Mouse (Mus musculus): ENCODE results near the gene Aprt. TPM values are rescaled to one million over a fixed set of nuclear protein-coding genes. Genes with fewer than 3 reads are reported as not detected.

The Aprt gene
- polyA plus RNA-seq, 1 experiment = 325 TPM

- H3K36me3 ChIP-seq (ENCODE audit: control insufficient read depth, insufficient read depth, low read length, poor library complexity, severe bottlenecking) = no peaks in the 10 kb centered on the region
- no peaks in the 10 kb centered on the region for H3K4me1 ChIP-seq (ENCODE audit: control insufficient read depth, insufficient read depth, low read length)
- H3K27me3 ChIP-seq (ENCODE audit: control insufficient read depth, insufficient read depth, low read length, poor library complexity, severe bottlenecking) = no peaks in the 10 kb centered on the region
- no peak overlapping the region for H3K27ac ChIP-seq (ENCODE audit: insufficient read depth, low read length)
- H3K4me3 ChIP-seq (ENCODE audit: low read depth, low read length) = no peak overlapping the region
- TF ChIP-seq POLR2A (IDR thresholded peaks at IDR 0.05; ENCODE audit: insufficient read depth, low read length) = no peak
- no peak for TF ChIP-seq CTCF (IDR thresholded peaks at IDR 0.05; ENCODE audit: low read depth, low read length)
- TF ChIP-seq EP300 (IDR thresholded peaks at IDR 0.05; ENCODE audit: insufficient read depth, low read depth, low read length) = no peak
- no peaks in the 10 kb centered on the region for H3K9me3 ChIP-seq (replicated peaks; ENCODE audit: control insufficient read depth, insufficient read depth, low read length, poor library complexity, severe bottlenecking)
- H3K9ac ChIP-seq (ENCODE audit: low read depth, poor library complexity, severe bottlenecking) = peak overlapping the region; percentile 28; the same call in 1 of the 2 replicates
Measured at GRCm38 (mm10) chr8:122610209-122610608, 33.5 kb upstream of the Aprt start.

DNA sequence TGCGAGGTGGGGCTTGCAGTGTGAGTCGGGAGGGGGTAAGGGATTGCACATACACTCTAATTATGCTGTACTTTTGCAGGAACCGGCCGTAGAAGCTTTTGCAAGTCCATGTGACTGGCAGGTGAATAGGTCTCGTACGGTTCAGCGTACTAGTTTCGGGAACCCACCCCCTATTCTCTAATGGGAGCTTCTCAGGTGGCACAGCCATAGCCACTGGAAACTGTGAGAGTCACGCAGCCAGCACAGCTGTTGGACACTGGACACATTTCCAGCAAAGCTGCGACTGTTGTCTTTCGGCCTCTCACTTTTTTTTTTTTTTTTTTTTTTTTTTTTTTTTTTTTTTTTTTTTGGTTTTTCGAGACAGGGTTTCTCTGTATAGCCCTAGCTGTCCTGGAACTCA is 30.1 kb upstream of the Aprt start:
- H3K27me3 ChIP-seq (ENCODE audit: control insufficient read depth, insufficient read depth, low read length, poor library complexity, severe bottlenecking) = no peaks in the 10 kb centered on the region
- H3K9ac ChIP-seq (ENCODE audit: low read depth, poor library complexity, severe bottlenecking) = no peak overlapping the region
- H3K4me3 ChIP-seq (ENCODE audit: low read depth, low read length) = no peak overlapping the region
- H3K27ac ChIP-seq (ENCODE audit: insufficient read depth, low read length) = no peak overlapping the region
- no peaks in the 10 kb centered on the region for H3K9me3 ChIP-seq (replicated peaks; ENCODE audit: control insufficient read depth, insufficient read depth, low read length, poor library complexity, severe bottlenecking)
- no peaks in the 10 kb centered on the region for H3K4me1 ChIP-seq (ENCODE audit: control insufficient read depth, insufficient read depth, low read length)
- TF ChIP-seq POLR2A (IDR thresholded peaks at IDR 0.05; ENCODE audit: insufficient read depth, low read length) (no peak), EP300 (IDR thresholded peaks at IDR 0.05; ENCODE audit: insufficient read depth, low read depth, low read length) (no peak), CTCF (IDR thresholded peaks at IDR 0.05; ENCODE audit: low read depth, low read length) (no peak)
- H3K36me3 ChIP-seq (ENCODE audit: control insufficient read depth, insufficient read depth, low read length, poor library complexity, severe bottlenecking) = no peaks in the 10 kb centered on the region

- H3K4me3 ChIP-seq (ENCODE audit: low read depth, low read length) = no peak overlapping the region
- no peaks in the 10 kb centered on the region for H3K36me3 ChIP-seq (ENCODE audit: control insufficient read depth, insufficient read depth, low read length, poor library complexity, severe bottlenecking)
- no peaks in the 10 kb centered on the region for H3K4me1 ChIP-seq (ENCODE audit: control insufficient read depth, insufficient read depth, low read length)
- H3K27me3 ChIP-seq (ENCODE audit: control insufficient read depth, insufficient read depth, low read length, poor library complexity, severe bottlenecking) = no peaks in the 10 kb centered on the region
- no peak overlapping the region for H3K27ac ChIP-seq (ENCODE audit: insufficient read depth, low read length)
- TF ChIP-seq POLR2A (IDR thresholded peaks at IDR 0.05; ENCODE audit: insufficient read depth, low read length) = no peak
- TF ChIP-seq EP300 (IDR thresholded peaks at IDR 0.05; ENCODE audit: insufficient read depth, low read depth, low read length) = no peak
- TF ChIP-seq CTCF (IDR thresholded peaks at IDR 0.05; ENCODE audit: low read depth, low read length) = no peak
- H3K9me3 ChIP-seq (replicated peaks; ENCODE audit: control insufficient read depth, insufficient read depth, low read length, poor library complexity, severe bottlenecking) = no peaks in the 10 kb centered on the region
- no peak overlapping the region for H3K9ac ChIP-seq (ENCODE audit: low read depth, poor library complexity, severe bottlenecking)
Measured at GRCm38 (mm10) chr8:122605367-122605766, 28.7 kb upstream of the Aprt start.

GRCm38 (mm10) chr8:122604640-122605039 is 27.9 kb upstream of the Aprt start:
- no peaks in the 10 kb centered on the region for H3K9me3 ChIP-seq (replicated peaks; ENCODE audit: control insufficient read depth, insufficient read depth, low read length, poor library complexity, severe bottlenecking)
- H3K27me3 ChIP-seq (ENCODE audit: control insufficient read depth, insufficient read depth, low read length, poor library complexity, severe bottlenecking) = no peaks in the 10 kb centered on the region
- no peak overlapping the region for H3K9ac ChIP-seq (ENCODE audit: low read depth, poor library complexity, severe bottlenecking)
- no peak for TF ChIP-seq EP300 (IDR thresholded peaks at IDR 0.05; ENCODE audit: insufficient read depth, low read depth, low read length)
- TF ChIP-seq CTCF (IDR thresholded peaks at IDR 0.05; ENCODE audit: low read depth, low read length) = no peak
- no peak for TF ChIP-seq POLR2A (IDR thresholded peaks at IDR 0.05; ENCODE audit: insufficient read depth, low read length)
- H3K36me3 ChIP-seq (ENCODE audit: control insufficient read depth, insufficient read depth, low read length, poor library complexity, severe bottlenecking) = no peaks in the 10 kb centered on the region
- no peak overlapping the region for H3K27ac ChIP-seq (ENCODE audit: insufficient read depth, low read length)
- H3K4me3 ChIP-seq (ENCODE audit: low read depth, low read length) = no peak overlapping the region
- H3K4me1 ChIP-seq (ENCODE audit: control insufficient read depth, insufficient read depth, low read length) = no peaks in the 10 kb centered on the region

- no peak overlapping the region for H3K9ac ChIP-seq (ENCODE audit: low read depth, poor library complexity, severe bottlenecking)
- H3K4me3 ChIP-seq (ENCODE audit: low read depth, low read length) = no peak overlapping the region
- no peaks in the 10 kb centered on the region for H3K4me1 ChIP-seq (ENCODE audit: control insufficient read depth, insufficient read depth, low read length)
- H3K36me3 ChIP-seq (ENCODE audit: control insufficient read depth, insufficient read depth, low read length, poor library complexity, severe bottlenecking) = no peaks in the 10 kb centered on the region
- H3K9me3 ChIP-seq (replicated peaks; ENCODE audit: control insufficient read depth, insufficient read depth, low read length, poor library complexity, severe bottlenecking) = no peaks in the 10 kb centered on the region
- H3K27ac ChIP-seq (ENCODE audit: insufficient read depth, low read length) = no peak overlapping the region
- H3K27me3 ChIP-seq (ENCODE audit: control insufficient read depth, insufficient read depth, low read length, poor library complexity, severe bottlenecking) = no peaks in the 10 kb centered on the region
- TF ChIP-seq CTCF (IDR thresholded peaks at IDR 0.05; ENCODE audit: low read depth, low read length) (no peak), POLR2A (IDR thresholded peaks at IDR 0.05; ENCODE audit: insufficient read depth, low read length) (no peak), EP300 (IDR thresholded peaks at IDR 0.05; ENCODE audit: insufficient read depth, low read depth, low read length) (no peak)
Measured at GRCm38 (mm10) chr8:122600666-122601065, 24.0 kb upstream of the Aprt start.

- Histone ChIP-seq H3K4me3 (ENCODE audit: low read depth, low read length) (no peak overlapping the region), H3K9ac (ENCODE audit: low read depth, poor library complexity, severe bottlenecking) (no peak overlapping the region), H3K4me1 (ENCODE audit: control insufficient read depth, insufficient read depth, low read length) (no peaks in the 10 kb centered on the region), H3K27ac (ENCODE audit: insufficient read depth, low read length) (no peak overlapping the region), H3K36me3 (ENCODE audit: control insufficient read depth, insufficient read depth, low read length, poor library complexity, severe bottlenecking) (no peaks in the 10 kb centered on the region), H3K27me3 (ENCODE audit: control insufficient read depth, insufficient read depth, low read length, poor library complexity, severe bottlenecking) (no peaks in the 10 kb centered on the region), H3K9me3 (replicated peaks; ENCODE audit: control insufficient read depth, insufficient read depth, low read length, poor library complexity, severe bottlenecking) (no peaks in the 10 kb centered on the region)
- no peak for TF ChIP-seq POLR2A (IDR thresholded peaks at IDR 0.05; ENCODE audit: insufficient read depth, low read length)
Measured at GRCm38 (mm10) chr8:122596031-122596430, 19.3 kb upstream of the Aprt start.
